Mouse (Mus musculus) neutrophil, adult 65 days (primary cell): ENCODE measurements around the gene Fam129c. TPM values are rescaled to one million over a fixed set of nuclear protein-coding genes. Genes with fewer than 3 reads are reported as not detected.

Source experiments
- total RNA-seq: library from RNA; stranded (reverse); gene quantifications from 2 replicates; pipeline ENCODE4 v1.2.4, GENCODE M21; 2023

Fam129c gene
- 5.7 and 14.9 TPM in 2 replicates for total RNA-seq

GRCm38 (mm10) chr8:71597451-71597850 is at the start of gene Fam129c:
Fam129c (plus strand) TSS chr8:71597648.

GRCm38 (mm10) chr8:71558071-71558957 is 39.1 kb upstream of the Fam129c start, which contains the start of gene Tmem221:
Tmem221 (minus strand) TSS chr8:71558871.

GRCm38 (mm10) chr8:71566501-71566900 is 30.9 kb upstream of the Fam129c start, which contains the start of gene Nxnl1:
Nxnl1 (minus strand) TSS chr8:71566601.

GRCm38 (mm10) chr8:71568387-71568937 is 29.0 kb upstream of the Fam129c start, which contains the start of gene Slc27a1:
Slc27a1 (plus strand) TSS chr8:71568882.

GRCm38 (mm10) chr8:71591471-71592373 is 5.7 kb upstream of the Fam129c start, which contains the start of gene Pgls:
Pgls (plus strand) TSS chr8:71592176.

GRCm38 (mm10) chr8:71610822-71611651 is 13.6 kb downstream of the Fam129c start, which contains the start of gene Colgalt1:
Colgalt1 (plus strand) TSS chr8:71610998.

Other genes starting within 250 kb of the Fam129c start
- 129 and 136 TPM in 2 replicates for gene Use1, start 230.8 kb upstream of the Fam129c start, total RNA-seq
- 19.2 and 21.5 TPM in 2 replicates for gene Ocel1, start 226.3 kb upstream of the Fam129c start, total RNA-seq
- 8.2 and 8.6 TPM in 2 replicates for gene Nr2f6, start 215.7 kb upstream of the Fam129c start, total RNA-seq
- gene Ushbp1, start 201.8 kb upstream of the Fam129c start, total RNA-seq: 0.16 TPM in 1 of 2 replicates, not detected in the other
- gene Babam1, start 200.8 kb upstream of the Fam129c start, total RNA-seq: 48.3 and 53.8 TPM in 2 replicates
- 11.3 and 13.8 TPM in 2 replicates for gene Ankle1, start 191.6 kb upstream of the Fam129c start, total RNA-seq
- gene Abhd8, start 134.0 kb upstream of the Fam129c start, total RNA-seq: 3.6 and 5.1 TPM in 2 replicates
- 17.4 and 18.6 TPM in 2 replicates for gene Mrpl34, start 132.7 kb upstream of the Fam129c start, total RNA-seq
- gene Dda1, start 128.4 kb upstream of the Fam129c start, total RNA-seq: 70.0 and 77.1 TPM in 2 replicates
- 3.0 and 3.9 TPM in 2 replicates for gene Ano8, start 111.7 kb upstream of the Fam129c start, total RNA-seq
- 7.4 and 8.6 TPM in 2 replicates for gene Gtpbp3, start 109.5 kb upstream of the Fam129c start, total RNA-seq
- gene Plvap, start 85.9 kb upstream of the Fam129c start, total RNA-seq: 0.47 TPM in 1 of 2 replicates, not detected in the other
- gene Ccdc194, start 71.9 kb upstream of the Fam129c start, total RNA-seq: not detected in 2 replicates
- gene Bst2, start 60.2 kb upstream of the Fam129c start, total RNA-seq: 10.9 and 16.2 TPM in 2 replicates
- 27.6 and 31.6 TPM in 2 replicates for gene Mvb12a, start 54.7 kb upstream of the Fam129c start, total RNA-seq
- 0.32 TPM in 1 of 2 replicates, not detected in the other for gene Tmem221, start 38.8 kb upstream of the Fam129c start, total RNA-seq
- not detected in 2 replicates for gene Nxnl1, start 31.0 kb upstream of the Fam129c start, total RNA-seq
- gene Slc27a1, start 28.8 kb upstream of the Fam129c start, total RNA-seq: 0.92 and 1.0 TPM in 2 replicates
- 74.4 and 81.6 TPM in 2 replicates for gene Pgls, start 5.5 kb upstream of the Fam129c start, total RNA-seq
- 41.4 and 44.9 TPM in 2 replicates for gene Colgalt1, start 13.3 kb downstream of the Fam129c start, total RNA-seq
- gene Unc13a, start 74.1 kb downstream of the Fam129c start, total RNA-seq: 0.05 TPM in 1 of 2 replicates, not detected in the other
- gene Jak3, start 78.6 kb downstream of the Fam129c start, total RNA-seq: 13.1 and 17.7 TPM in 2 replicates
- 4.4 and 7.4 TPM in 2 replicates for gene Insl3, start 91.6 kb downstream of the Fam129c start, total RNA-seq
- gene B3gnt3, start 104.1 kb downstream of the Fam129c start, total RNA-seq: 0.16 TPM in 1 of 2 replicates, not detected in the other
- 35.1 and 36.3 TPM in 2 replicates for gene Fcho1, start 128.1 kb downstream of the Fam129c start, total RNA-seq